Mouse (Mus musculus) bone marrow, adult 2 months (tissue): Measurements from ENCODE around the gene Fam104a. TPM values are rescaled to one million over a fixed set of nuclear protein-coding genes. Genes with fewer than 3 reads are reported as not detected.

Experiments
- H3K27ac ChIP-seq: fragments of 200-500 bp; 2 replicates; pipeline ENCODE4 v1.5.1; 2012; ENCODE audit warnings: low read depth, mild to moderate bottlenecking, control low read depth, inconsistent platforms, low read length; ENCODE audit not compliant: control insufficient read depth, poor library complexity, insufficient read depth
- H3K4me1 ChIP-seq: fragments of 200-500 bp; 2 replicates; pipeline ENCODE4 v1.6.1; 2011; ENCODE audit warnings: low read length; ENCODE audit not compliant: control insufficient read depth, insufficient read depth
- H3K4me3 ChIP-seq: fragments of 200-500 bp; replicated peaks from 2 replicates; pipeline ENCODE3; 2011; ENCODE audit warnings: mild to moderate bottlenecking, low read depth, low read length, control low read depth; ENCODE audit not compliant: control insufficient read depth
- CTCF ChIP-seq: fragments of 200-500 bp; IDR thresholded peaks from 2 replicates; pipeline ENCODE4 v1.5.1; 2011; ENCODE audit warnings: low read length, control low read depth; ENCODE audit not compliant: control insufficient read depth, insufficient read depth
- POLR2A ChIP-seq: fragments of 200-500 bp; IDR thresholded peaks from 2 replicates; pipeline ENCODE4 v1.6.1; 2011; ENCODE audit warnings: low read depth, mild to moderate bottlenecking, control low read depth, low read length, borderline replicate concordance; ENCODE audit not compliant: control insufficient read depth
- WGBS: fragments of 180-500 bp; shearing (Covaris S2); methylation state at CpG from one replicate; pipeline ENCODE4 v1.1.7; 2018; 5-methylcytosine and 5-hydroxymethylcytosine counted together
- polyA plus RNA-seq: library from polyadenylated mRNA; stranded (reverse); fragments of >200 nt; gene quantifications from 2 replicates; pipeline ENCODE4 v1.2.4, GENCODE M21; 2011; ENCODE audit warnings: low replicate concordance; ENCODE audit not compliant: missing spikeins, insufficient read depth, insufficient read length

Gene Fam104a
- polyA plus RNA-seq: 26.2 and 35.2 TPM in 2 replicates

DNA sequence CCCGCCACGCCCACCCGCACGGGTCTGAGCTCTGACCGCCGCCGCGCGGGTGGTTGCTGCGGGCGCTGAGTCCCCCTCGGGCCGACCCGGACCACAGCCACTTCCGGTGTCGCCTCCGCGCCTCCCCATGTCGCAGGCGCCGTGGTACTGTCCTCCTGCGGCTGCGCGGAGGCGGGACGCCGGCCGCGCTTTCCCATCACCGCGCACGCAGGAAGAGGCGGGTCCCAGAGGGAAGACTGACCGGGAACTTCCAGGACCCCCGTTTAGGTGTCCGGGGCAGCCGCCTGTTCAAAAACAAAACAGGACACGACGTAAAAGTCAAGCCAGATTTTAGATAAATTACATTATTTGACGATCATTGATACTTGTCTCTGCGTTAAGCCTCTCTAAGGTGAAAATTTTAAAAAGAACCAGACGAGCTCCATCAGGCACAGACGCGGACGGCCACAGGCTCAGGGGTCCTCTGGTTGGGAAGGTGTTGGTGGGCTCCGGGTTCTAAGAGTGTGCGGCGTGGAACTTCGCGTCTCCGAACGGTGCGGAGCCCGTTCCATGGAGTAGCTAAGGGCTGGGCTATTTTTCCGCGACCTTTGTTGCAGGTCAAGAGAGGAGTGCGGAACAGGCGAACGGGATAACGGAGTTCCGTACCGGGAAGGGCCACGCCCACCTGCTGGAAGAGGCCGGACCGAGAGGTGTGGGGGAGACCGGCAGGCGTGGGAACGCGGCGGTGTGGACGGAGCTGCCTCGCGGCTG lies at the start of gene Fam104a, which contains the start of gene D11Wsu47e:
Gene Fam104a (minus strand): TSS at position 199 of the 750 bp plus-strand sequence.
Gene D11Wsu47e (plus strand): TSS at position 456 of the 750 bp plus-strand sequence.
- under 1% methylated on average over 62 of the region's 73 CpGs for WGBS
- peak within 1 kb of the TSS; percentile 98 for H3K27ac ChIP-seq

DNA sequence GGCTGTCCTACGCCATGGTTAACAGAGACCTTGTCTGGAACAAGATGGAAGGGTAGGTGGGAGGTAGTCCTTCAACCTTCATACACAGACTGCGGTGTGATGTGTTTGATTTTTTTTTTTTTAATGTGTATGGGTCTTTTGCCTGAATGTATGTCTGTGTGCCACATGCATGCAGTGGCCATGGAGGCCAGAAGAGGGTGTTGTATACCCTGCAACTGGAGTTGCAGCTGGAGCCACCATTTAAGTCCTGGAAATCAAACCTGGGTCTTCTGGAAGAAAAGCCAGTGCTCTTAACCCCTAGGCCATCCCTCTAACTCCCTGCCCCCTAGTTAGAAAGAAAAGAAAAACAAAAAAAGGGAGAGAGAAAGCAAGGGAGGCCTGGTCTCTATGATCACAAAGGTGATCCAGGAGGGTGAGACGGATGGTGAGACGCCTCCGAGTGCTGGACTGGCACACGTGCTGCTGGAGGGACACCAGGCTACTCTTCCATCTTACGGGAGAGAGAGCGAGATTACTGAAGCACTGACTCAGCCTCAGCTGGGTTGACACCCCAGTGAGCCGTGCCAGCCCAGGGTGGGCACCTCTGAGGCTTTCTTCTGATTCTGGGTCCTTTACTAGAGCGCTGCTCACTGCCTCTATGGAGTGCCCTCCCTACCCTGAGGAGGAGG lies 48.1 kb upstream of the Fam104a start:
- Histone ChIP-seq H3K4me3 (no peak overlapping the region), H3K27ac (no peak overlapping the region), H3K4me1 (peaks cover 7% of the 10 kb centered on the region; the same call in 1 of the 2 replicates)
- 92% methylated on average over 10 of the region's 10 CpGs for WGBS
- no peak for TF ChIP-seq POLR2A
- TF ChIP-seq CTCF: no peak; the same call in 1 of the 2 replicates

More for the DNA sequence above, at the start of gene Fam104a, which contains the start of gene D11Wsu47e:
- no peaks in the 10 kb centered on the region; the same call in 1 of the 2 replicates for H3K4me1 ChIP-seq
- H3K4me3 ChIP-seq: peak within 1 kb of the TSS; percentile 93
- no peak for TF ChIP-seq CTCF
- TF ChIP-seq POLR2A: peak; percentile 80; the same call in 1 of the 2 replicates

DNA sequence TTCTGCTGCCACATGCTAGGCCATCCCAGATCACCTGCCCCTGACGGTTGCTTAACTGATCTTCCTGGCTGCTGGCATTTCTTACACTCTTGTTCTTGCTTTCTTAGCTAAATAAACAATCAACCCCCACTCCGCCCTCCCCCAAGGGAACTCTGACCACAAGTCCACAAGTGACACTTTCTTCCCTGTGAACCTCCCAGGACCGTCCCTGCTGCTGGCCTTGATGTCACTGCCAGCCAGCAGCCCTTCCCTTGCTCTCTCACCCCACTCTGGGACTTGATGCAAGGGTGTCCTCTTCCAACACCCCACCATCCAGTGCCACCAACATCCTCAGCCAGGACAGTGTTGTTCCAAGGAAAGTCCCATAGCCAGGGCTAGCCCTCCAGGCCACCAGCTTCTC lies 46.9 kb upstream of the Fam104a start:
- TF ChIP-seq POLR2A (no peak), CTCF (no peak)
- H3K4me3 ChIP-seq: no peak overlapping the region
- WGBS: 81% methylated on average over 3 of the region's 3 CpGs
- H3K27ac ChIP-seq: no peak overlapping the region
- peaks cover 6% of the 10 kb centered on the region; the same call in 1 of the 2 replicates for H3K4me1 ChIP-seq

DNA sequence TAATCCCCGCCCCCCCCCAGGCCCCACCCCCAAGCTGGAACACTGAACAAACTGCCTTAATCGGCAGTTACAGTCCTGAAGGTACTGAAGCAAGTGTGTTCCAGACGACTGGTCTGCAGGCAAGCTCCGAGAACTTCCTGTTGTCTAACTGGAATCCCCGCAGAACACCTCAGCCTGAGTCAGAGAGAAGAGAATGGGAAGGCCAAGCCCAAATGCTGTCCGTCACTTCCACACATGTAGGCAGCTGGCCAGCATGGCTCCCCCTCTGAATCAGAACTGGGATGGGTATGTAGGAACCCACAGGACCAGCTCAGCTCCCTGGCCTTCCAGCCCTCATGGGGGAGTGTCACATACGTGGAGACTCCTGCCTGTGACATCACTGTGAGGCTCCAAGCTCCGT lies 46.0 kb upstream of the Fam104a start:
- Histone ChIP-seq H3K4me1 (peaks cover 6% of the 10 kb centered on the region; the same call in 1 of the 2 replicates), H3K27ac (no peak overlapping the region)

DNA sequence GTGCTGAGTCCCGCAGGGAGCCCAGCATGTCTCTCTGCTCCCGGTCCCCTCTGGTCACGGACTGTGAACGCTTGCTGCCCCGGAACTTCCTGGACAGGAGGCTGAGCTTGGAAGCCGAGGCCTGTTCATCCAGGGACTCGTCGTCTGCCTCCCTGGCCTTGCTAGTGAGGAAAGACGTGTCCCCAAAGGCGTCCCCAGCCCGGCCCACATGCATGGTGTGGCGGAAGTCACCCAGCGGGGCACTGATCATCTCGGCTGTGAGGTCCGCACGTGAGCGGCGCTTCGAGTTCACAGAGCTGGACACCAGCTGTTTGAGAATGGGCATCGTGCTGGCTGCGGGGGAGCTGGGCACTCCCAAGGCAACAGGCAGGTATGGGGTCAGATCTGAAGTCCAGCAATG lies 45.3 kb upstream of the Fam104a start:
- Histone ChIP-seq H3K4me3 (no peak overlapping the region), H3K4me1 (peaks cover 4% of the 10 kb centered on the region; the same call in 1 of the 2 replicates), H3K27ac (no peak overlapping the region)
- WGBS: 97% methylated on average over 21 of the region's 21 CpGs
- TF ChIP-seq CTCF: no peak
- TF ChIP-seq POLR2A: no peak

More for the DNA sequence above, 46.0 kb upstream of the Fam104a start:
- no peak overlapping the region for H3K4me3 ChIP-seq
- TF ChIP-seq CTCF (no peak), POLR2A (no peak)
- 83% methylated on average over 8 of the region's 8 CpGs for WGBS

DNA sequence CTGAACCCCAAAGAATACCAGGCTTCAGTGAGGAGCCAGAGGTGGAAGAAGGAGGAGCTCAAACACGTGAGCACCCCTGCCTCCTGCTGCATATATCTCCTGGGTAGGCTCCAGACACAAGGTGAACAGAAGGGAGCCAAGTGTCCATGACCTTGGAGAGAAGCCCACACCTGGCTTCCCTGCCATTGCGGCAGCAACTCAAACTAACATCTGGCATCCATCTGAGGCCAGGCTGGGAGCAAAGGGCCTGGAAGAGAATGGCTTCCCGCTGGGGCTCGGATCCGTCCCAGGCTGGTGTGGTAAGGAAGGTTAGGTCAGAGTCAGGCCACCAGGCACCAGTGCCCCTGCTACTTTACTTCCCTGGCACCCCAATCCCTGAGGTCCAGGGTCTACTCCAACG lies 44.0 kb upstream of the Fam104a start:
- no peak overlapping the region for H3K27ac ChIP-seq
- WGBS: 91% methylated on average over 6 of the region's 6 CpGs
- TF ChIP-seq POLR2A: no peak
- no peak for TF ChIP-seq CTCF

DNA sequence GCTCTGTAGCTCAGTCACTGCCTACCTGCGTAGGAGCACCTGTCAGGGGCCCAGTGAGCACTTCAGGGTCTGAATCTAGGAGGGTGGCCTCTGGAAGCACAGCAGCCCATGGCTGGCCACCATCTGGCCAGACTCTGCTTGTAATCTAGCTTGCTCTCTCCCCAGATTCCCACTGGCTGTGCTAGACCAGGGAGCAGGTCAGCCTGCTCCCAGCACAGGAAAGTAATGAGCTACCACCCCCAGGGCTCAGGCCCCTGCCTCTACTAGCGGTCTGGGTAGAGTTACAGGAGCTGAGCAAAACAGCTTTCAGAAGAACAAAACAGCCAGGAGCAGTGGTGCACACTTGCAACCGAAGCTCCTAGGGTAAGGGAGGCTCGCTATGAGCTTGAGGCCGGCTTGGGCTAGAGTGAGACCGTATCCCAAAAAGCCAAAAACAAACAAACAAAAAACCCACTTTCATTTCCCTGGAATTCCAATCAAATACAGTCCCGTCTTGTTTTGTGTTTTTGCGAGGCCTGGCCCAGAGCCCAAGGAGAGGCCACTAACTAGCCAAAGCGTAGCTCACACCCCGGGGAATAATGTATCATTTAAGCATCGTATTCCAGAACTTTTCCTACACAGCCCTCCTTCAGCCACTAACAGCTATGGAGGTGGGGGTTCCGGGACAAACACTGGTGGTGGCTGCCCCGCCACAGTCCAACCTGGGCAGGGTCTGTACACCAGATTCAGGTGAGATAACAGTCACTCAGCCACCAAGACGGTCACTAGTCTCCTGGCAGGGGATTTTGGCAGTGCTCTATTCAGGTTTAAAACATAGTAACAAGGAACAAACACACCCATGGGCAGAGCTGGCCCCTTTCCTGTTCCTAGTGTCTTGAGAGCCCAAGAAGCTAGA lies 43.3 kb upstream of the Fam104a start:
- no peaks in the 10 kb centered on the region for H3K4me1 ChIP-seq
- TF ChIP-seq POLR2A (no peak), CTCF (no peak)
- 90% methylated on average over 14 of the region's 14 CpGs for WGBS
- no peak overlapping the region for H3K4me3 ChIP-seq
- no peak overlapping the region for H3K27ac ChIP-seq

More for the DNA sequence above, 44.0 kb upstream of the Fam104a start:
- H3K4me3 ChIP-seq: no peak overlapping the region
- H3K4me1 ChIP-seq: peaks cover 2% of the 10 kb centered on the region; the same call in 1 of the 2 replicates
